Mouse (Mus musculus): ENCODE measurements around the gene Erf.
A peak's percentile ranks its signal among the peaks of the same experiment; 100 is the strongest.

The Erf gene

DNA sequence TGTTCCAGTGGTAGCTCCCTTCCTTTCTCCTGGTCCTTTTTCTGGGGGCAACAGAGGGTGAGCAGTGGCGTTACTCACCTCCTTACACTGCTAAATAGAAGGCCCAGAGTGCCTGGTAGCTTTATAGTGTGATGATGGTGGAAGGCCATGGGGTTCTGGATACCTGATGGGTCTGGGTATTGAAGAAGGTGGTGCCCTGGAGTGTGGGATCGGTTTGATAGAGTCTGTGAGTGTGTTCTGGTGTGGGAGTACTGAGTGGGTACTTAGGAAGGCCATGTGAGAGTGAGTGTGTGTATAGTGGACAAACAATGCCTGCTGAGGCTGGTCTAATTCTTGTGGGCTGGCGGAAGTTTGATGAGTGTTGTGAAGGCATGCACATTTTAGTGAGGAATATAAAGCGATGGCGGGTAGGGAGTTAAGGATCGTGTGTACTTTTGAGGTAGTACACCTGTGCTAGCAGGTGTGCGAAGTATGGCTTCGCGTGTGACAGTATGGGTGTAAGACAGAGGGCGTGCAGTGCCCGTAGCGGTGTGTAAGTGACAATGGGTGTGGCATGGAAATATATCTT lies 30.7 kb upstream of the Erf start:
- no peak for DNase-seq (ENCODE audit: low spot score in 2 of 2)

GRCm38 (mm10) chr7:25279861-25280791 lies 29.6 kb upstream of the Erf start:
- peak in 1 of 2 experiments; percentile 52 for DNase-seq (ENCODE audit: low spot score in 2 of 2)

GRCm38 (mm10) chr7:25279076-25279860 lies 28.7 kb upstream of the Erf start:
- DNase-seq (ENCODE audit: low spot score in 2 of 2): peak; percentile 77 to 81

DNA sequence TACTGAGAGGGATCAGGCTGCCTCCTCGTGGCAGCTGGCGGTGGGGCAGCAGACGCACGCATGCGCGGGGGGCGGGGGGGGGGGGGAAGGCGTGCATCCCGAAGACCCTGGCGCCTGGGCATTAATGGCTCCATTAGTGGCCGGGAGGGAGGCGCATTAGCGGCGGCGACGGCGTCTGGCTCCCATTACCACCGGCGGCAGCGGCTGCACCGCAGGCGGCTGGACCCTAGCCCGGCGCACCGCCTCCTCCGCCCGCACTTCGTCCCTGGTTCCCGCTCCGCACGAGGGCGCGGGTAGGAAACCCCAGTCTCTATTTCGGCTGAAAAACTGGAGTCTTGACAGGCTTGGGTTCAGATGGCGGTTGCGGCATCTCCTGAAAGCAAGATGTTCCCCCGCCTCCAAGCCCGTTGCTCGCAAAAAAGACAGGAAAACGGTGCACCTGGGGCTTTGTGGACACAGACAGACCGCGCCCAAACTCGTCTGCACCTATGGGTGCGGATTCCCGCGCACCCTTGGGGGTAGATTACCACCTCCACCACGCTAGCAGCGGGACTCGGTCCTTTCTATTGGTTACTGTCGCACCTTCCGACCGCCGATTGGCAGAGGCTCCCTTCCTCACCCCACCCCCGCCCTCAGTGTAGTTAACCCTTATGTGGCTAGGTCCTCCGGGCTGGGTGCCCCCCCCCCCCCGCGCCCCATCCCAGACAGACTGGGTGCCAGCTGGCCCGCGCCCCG lies 27.9 kb upstream of the Erf start:
- DNase-seq (ENCODE audit: low spot score in 2 of 2): peak; percentile 68 to 77

DNA sequence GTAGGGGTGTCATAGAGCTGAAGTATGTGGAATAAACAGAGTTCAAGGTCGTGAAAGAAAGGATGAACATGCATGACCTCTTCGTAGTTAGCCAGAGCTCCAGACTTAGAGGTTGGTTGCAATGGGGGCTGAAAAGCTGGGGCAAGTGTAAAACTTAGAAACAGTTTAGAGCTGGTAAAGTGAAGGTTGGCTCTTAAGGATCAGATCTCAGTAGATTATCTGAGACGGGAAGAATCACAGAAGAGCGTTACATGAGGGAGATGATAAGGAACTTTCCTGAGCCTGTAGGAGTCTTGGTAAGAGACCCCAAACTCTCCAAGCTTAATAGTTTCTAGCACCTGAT lies 27.4 kb upstream of the Erf start:
- no peak for DNase-seq (ENCODE audit: low spot score in 2 of 2)

GRCm38 (mm10) chr7:25277405-25277804 lies 26.8 kb upstream of the Erf start:
- no peak for DNase-seq (ENCODE audit: low spot score in 2 of 2)

- DNase-seq (ENCODE audit: low spot score in 2 of 2): peak; percentile 59 to 61
Observed at GRCm38 (mm10) chr7:25275555-25276298, 25.2 kb upstream of the Erf start.

- no peak for DNase-seq (ENCODE audit: low spot score in 2 of 2)
Observed at GRCm38 (mm10) chr7:25274996-25275395, 24.4 kb upstream of the Erf start.

DNA sequence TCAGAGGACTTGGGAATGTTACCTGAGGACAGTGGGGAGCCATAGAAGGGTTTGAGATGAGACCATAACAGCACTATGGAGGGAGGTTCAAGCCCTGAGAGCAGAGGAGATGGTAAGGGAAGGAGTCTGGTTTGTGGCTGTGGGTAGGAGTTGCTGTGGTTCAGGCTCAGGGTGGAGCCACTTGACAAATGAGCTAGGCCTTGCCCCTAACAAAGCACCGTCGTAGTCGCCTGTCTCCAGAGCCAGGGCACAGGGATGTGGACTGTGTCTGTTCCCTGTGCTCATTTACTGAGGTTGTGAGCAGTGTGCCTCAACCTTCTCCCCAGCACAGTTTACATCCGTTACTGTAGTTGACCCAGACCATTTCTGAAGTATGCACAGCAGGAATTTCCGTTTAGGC lies 24.0 kb upstream of the Erf start:
- DNase-seq (ENCODE audit: low spot score in 2 of 2): no peak

DNA sequence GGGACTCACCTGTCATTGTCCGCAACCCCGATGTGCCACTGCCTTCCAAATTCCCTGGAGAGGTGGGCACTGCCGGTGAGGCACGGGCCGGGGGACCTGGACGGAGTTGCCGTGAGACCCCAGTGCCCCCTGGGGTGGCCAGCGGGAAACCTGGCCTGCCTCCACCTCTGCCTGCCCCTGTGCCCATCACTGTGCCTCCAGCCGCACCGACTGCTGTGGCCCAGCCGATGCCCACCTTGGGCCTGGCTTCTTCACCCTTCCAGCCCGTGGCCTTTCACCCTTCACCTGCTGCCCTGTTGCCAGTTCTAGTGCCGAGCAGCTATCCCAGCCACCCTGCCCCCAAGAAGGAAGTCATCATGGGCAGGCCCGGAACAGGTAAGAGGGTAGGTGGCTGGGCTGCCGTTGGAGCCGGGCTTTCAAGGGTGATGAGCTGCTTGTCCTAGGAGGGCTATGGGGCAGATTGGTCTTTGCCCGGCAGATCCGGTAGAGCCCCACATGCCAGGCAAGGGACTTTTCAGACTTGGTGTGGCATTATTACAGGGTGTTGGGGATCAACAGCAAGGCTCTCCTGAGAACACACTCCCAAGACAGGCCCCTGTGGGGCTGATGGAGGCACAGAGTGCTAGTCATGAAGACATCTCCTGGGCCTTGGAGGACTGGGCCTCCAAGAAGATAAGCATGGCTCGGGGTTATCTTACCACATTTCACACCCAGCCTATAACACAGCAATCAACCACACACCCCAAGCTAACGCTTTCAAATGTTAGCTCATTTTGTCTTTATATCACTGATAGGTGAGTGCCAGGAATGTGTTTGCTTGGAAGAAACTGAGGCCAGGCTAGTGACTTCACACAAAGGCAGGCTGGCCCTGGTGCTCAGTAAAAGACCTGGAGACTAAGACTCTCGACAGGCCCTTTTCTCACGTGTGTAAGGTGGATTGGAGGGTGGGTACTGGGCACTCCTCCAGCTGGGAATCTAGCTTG lies 23.0 kb upstream of the Erf start:
- no peak for DNase-seq (ENCODE audit: low spot score in 2 of 2)

GRCm38 (mm10) chr7:25272445-25273258 lies 22.1 kb upstream of the Erf start:
- DNase-seq (ENCODE audit: low spot score in 2 of 2): no peak

DNA sequence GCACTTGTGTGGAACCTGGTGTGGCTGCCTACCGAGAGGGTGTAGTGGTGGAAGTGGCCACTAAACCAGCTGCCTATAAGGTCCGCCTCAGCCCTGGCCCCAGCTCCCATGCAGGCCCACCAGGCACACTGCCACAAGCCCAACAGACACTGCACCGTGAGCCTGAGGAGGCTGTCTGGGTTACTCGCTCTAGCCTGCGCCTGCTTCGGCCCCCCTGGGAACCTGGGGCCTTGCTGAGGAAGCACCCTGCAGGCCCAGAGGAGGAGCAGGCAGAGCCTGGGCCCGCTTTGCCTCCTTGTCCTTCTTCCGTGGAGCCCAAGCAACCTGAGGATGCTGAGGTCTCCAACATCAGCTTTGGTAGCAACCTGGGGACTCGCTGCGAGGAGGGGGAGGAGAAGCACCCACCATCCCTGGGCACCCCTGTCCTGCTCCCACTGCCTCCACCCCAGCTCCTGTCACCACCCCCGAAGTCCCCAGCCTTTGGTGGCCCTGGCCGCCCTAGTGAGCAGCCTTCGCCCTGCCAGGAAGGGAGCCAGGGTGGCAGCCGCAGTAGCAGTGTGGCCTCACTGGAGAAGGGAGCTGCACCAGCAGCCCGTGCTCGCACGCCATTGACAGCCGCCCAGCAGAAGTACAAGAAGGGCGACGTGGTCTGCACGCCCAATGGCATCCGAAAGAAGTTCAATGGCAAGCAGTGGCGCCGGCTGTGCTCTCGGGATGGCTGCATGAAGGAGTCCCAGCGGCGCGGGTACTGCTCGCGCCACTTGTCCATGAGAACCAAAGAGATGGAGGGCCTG lies 21.3 kb upstream of the Erf start:
- DNase-seq (ENCODE audit: low spot score in 2 of 2): no peak

- DNase-seq (ENCODE audit: low spot score in 2 of 2): no peak
Observed at GRCm38 (mm10) chr7:25270652-25271633, 20.4 kb upstream of the Erf start.

DNA sequence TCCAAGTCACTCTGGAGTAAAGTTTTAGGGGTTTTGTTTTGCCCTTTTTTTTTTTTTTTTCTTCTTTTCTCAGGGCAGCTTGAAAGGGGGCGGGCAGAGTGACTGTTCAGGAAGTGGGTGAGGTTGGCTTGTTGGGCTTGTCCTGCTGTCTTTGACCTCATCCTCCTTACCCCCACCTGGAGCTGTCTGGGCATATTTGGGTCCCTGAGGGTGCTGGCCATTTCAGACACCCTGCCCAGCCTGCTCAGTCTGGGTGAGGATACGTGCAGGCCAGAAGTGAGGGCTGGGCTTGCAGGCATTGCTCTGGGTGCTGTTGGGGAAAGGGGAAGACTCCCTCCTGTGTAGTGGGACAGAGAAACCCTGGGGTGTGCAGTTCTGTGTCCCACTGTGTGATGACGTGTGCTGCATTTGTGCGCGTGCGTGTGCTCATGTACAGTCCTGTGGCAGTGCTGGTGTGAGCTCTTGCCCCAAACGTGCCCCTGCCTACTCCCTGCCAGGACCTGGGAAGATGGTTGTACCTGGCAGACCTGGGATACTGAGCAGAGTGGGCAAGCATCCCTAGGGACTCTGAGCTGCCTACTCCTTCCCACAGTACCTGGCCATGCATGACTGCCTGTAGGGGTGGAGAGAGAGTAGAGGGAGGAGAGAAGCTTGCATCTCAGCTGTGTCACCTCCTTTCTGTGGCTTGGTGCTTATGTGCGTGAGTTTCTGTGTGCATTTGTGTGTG lies 19.1 kb upstream of the Erf start:
- no peak for DNase-seq (ENCODE audit: low spot score in 2 of 2)

DNA sequence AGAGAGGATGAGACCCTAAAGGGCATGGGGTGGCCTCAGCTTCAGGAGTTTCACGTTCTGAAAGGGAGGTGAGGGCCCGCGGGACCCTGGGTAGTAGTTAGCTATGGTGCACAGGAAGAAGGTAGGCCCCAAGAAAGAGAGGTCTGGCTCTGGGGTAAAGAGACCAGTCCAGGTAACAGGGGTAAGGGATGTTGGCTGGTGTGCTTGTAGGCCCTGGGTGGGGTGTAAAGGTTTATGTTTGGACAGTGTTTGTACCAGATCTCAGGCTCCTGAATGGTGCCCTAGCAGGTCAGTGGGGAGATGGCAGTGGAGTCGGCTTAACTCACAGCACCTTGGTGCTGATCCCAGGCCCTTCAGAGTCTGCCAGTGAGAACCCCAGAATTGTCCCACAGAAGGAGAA lies 18.5 kb upstream of the Erf start:
- DNase-seq (ENCODE audit: low spot score in 2 of 2): no peak

DNA sequence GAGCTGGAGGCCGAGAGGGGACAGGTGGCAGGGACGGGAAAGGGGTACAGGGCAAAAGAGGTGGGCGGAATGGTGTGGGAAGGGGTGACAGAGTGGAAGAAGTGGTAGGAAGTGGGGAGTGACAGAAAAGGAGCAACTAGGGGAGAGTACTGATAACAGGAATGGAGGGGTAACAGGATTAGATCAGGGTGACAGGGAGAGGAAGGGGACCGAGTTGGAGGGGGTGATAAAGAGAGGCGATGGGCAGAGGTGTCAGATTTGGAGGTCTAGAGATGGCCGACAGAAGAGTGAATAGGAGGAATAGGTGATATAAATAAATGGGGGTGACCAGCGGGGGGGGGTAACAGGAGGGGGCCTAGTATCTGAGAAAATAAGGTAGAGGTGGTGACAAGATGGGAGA lies 18.0 kb upstream of the Erf start:
- no peak for DNase-seq (ENCODE audit: low spot score in 2 of 2)

Data from urinary bladder, adult 18-20 months (tissue).